Mouse (Mus musculus) forebrain, embryonic 12.5 days (tissue): Measurements from ENCODE around the gene Vav1. TPM values are rescaled to one million over a fixed set of nuclear protein-coding genes. Genes with fewer than 3 reads are reported as not detected.

Experiments
- ATAC-seq: fragments of 200-750 bp; cut with Nextera tagmentation; 2 replicates; pipeline ENCODE4 v1.8.0; 2017; ENCODE audit warnings: moderate TSS enrichment; ENCODE audit not compliant: low FRiP score
- H3K27ac ChIP-seq: fragments of 300-500 bp; sonication (generic); 2 replicates; pipeline ENCODE4 v1.5.1; 2016; ENCODE audit warnings: mild to moderate bottlenecking
- H3K27me3 ChIP-seq: fragments of 300-500 bp; sonication (generic); 2 replicates; pipeline ENCODE4 v1.6.1; 2016; ENCODE audit warnings: mild to moderate bottlenecking
- H3K36me3 ChIP-seq: fragments of 300-500 bp; sonication (generic); replicated peaks from 2 replicates; pipeline ENCODE4 v1.6.1; 2016; ENCODE audit warnings: mild to moderate bottlenecking
- H3K4me1 ChIP-seq: fragments of 300-500 bp; sonication (generic); 2 replicates; pipeline ENCODE4 v1.6.1; 2016
- H3K4me2 ChIP-seq: fragments of 300-500 bp; sonication (generic); 2 replicates; pipeline ENCODE4 v1.6.1; 2016; ENCODE audit warnings: mild to moderate bottlenecking, moderate library complexity
- H3K4me3 ChIP-seq: fragments of 300-500 bp; sonication (generic); replicated peaks from 2 replicates; pipeline ENCODE4 v1.5.1; 2016; ENCODE audit warnings: mild to moderate bottlenecking
- H3K9ac ChIP-seq: fragments of 300-500 bp; sonication (generic); 2 replicates; pipeline ENCODE4 v1.6.1; 2016; ENCODE audit warnings: mild to moderate bottlenecking
- H3K9me3 ChIP-seq: fragments of 300-500 bp; sonication (generic); 2 replicates; pipeline ENCODE4 v1.6.1; 2016
- WGBS: fragments of 180-500 bp; shearing (Covaris S2); methylation state at CpG from one replicate; pipeline ENCODE4 v1.1.7; 2016; 5-methylcytosine and 5-hydroxymethylcytosine counted together
- polyA plus RNA-seq: library from polyadenylated mRNA; unstranded; fragments of >200 nt; fragmentation: Nextera tagmentation; extraction: Ambion mirVana; gene quantifications from 2 replicates; pipeline ENCODE4 v1.2.1, GENCODE M21; 2016

Vav1 gene
- polyA plus RNA-seq, 1 experiment from 2014 or later, result 1.4 TPM

- Histone ChIP-seq H3K4me3 (peak overlapping the region; percentile 64), H3K9ac (peak overlapping the region; percentile 72), H3K4me1 (peaks cover 36% of the 10 kb centered on the region), H3K9me3 (no peaks in the 10 kb centered on the region), H3K4me2 (peak overlapping the region; percentile 65), H3K36me3 (peaks cover 29% of the 10 kb centered on the region), H3K27me3 (no peaks in the 10 kb centered on the region), H3K27ac (peak overlapping the region; percentile 95)
- WGBS, result 6% methylated on average over 18 of the region's 18 CpGs
- peak; percentile 0; the same call in 1 of the 2 replicates for ATAC-seq
Observed at GRCm38 (mm10) chr17:57246663-57247392, 32.1 kb upstream of the Vav1 start.

GRCm38 (mm10) chr17:57247393-57248200 is 31.3 kb upstream of the Vav1 start:
- H3K27ac ChIP-seq, result peak overlapping the region; percentile 95
- ATAC-seq, result peak; percentile 93
- under 1% methylated on average over 46 of the region's 46 CpGs for WGBS
- H3K4me2 ChIP-seq, result peak overlapping the region; percentile 85
- H3K9me3 ChIP-seq, result no peaks in the 10 kb centered on the region
- peak overlapping the region; percentile 64 for H3K4me3 ChIP-seq
- H3K4me1 ChIP-seq, result peaks cover 36% of the 10 kb centered on the region
- peak overlapping the region; percentile 72 for H3K9ac ChIP-seq
- peaks cover 21% of the 10 kb centered on the region for H3K36me3 ChIP-seq
- H3K27me3 ChIP-seq, result no peaks in the 10 kb centered on the region

- ATAC-seq, result peak; percentile 69
- WGBS, result under 1% methylated on average over 12 of the region's 12 CpGs
- Histone ChIP-seq H3K36me3 (peaks cover 17% of the 10 kb centered on the region), H3K9me3 (no peaks in the 10 kb centered on the region), H3K27ac (peak within 1 kb of the TSS; percentile 95), H3K9ac (peak within 1 kb of the TSS; percentile 72), H3K4me3 (peak within 1 kb of the TSS; percentile 64), H3K4me2 (peak within 1 kb of the TSS; percentile 85), H3K4me1 (peaks cover 36% of the 10 kb centered on the region), H3K27me3 (no peaks in the 10 kb centered on the region)
Observed at GRCm38 (mm10) chr17:57248201-57248699, 30.6 kb upstream of the Vav1 start, which contains the start of gene Gpr108. Gene Gpr108, minus strand, starts transcription at chr17:57248446.

GRCm38 (mm10) chr17:57248771-57249170 is 30.1 kb upstream of the Vav1 start:
- WGBS, result 8% methylated on average over 13 of the region's 13 CpGs
- no peaks in the 10 kb centered on the region for H3K27me3 ChIP-seq
- no peaks in the 10 kb centered on the region for H3K9me3 ChIP-seq
- peaks cover 19% of the 10 kb centered on the region for H3K36me3 ChIP-seq
- peak overlapping the region; percentile 56 for H3K9ac ChIP-seq
- H3K4me1 ChIP-seq, result peaks cover 36% of the 10 kb centered on the region
- H3K4me2 ChIP-seq, result peak overlapping the region; percentile 85
- peak overlapping the region; percentile 89 for H3K27ac ChIP-seq
- ATAC-seq, result no peak
- H3K4me3 ChIP-seq, result peak overlapping the region; percentile 62

- peaks cover 36% of the 10 kb centered on the region for H3K4me1 ChIP-seq
- H3K4me2 ChIP-seq, result peak within 1 kb of the TSS; percentile 85
- H3K27me3 ChIP-seq, result no peaks in the 10 kb centered on the region
- H3K27ac ChIP-seq, result peak within 1 kb of the TSS; percentile 89
- peak within 1 kb of the TSS; percentile 70 for H3K9ac ChIP-seq
- under 1% methylated on average over 49 of the region's 52 CpGs for WGBS
- H3K36me3 ChIP-seq, result peaks cover 20% of the 10 kb centered on the region
- H3K4me3 ChIP-seq, result peak within 1 kb of the TSS; percentile 62
- no peaks in the 10 kb centered on the region for H3K9me3 ChIP-seq
- ATAC-seq, result peak; percentile 55
Observed at GRCm38 (mm10) chr17:57249186-57250181, 29.4 kb upstream of the Vav1 start, which contains the start of gene Trip10. Gene Trip10, plus strand, starts transcription at chr17:57249455.

GRCm38 (mm10) chr17:57250461-57251160 is 28.3 kb upstream of the Vav1 start:
- ATAC-seq, result no peak
- no peaks in the 10 kb centered on the region for H3K9me3 ChIP-seq
- peaks cover 36% of the 10 kb centered on the region for H3K4me1 ChIP-seq
- peak overlapping the region; percentile 70 for H3K9ac ChIP-seq
- H3K27ac ChIP-seq, result no peak overlapping the region
- H3K4me2 ChIP-seq, result peak overlapping the region; percentile 85
- H3K36me3 ChIP-seq, result peaks cover 24% of the 10 kb centered on the region
- H3K27me3 ChIP-seq, result no peaks in the 10 kb centered on the region
- peak overlapping the region; percentile 62 for H3K4me3 ChIP-seq
- 3% methylated on average over 33 of the region's 33 CpGs for WGBS

GRCm38 (mm10) chr17:57251431-57251830 is 27.5 kb upstream of the Vav1 start:
- H3K27me3 ChIP-seq, result no peaks in the 10 kb centered on the region
- H3K27ac ChIP-seq, result no peak overlapping the region
- H3K9ac ChIP-seq, result no peak overlapping the region
- no peak for ATAC-seq
- no peak overlapping the region for H3K4me2 ChIP-seq
- 98% methylated on average over 3 of the region's 3 CpGs for WGBS
- no peak overlapping the region for H3K4me3 ChIP-seq
- peaks cover 29% of the 10 kb centered on the region for H3K4me1 ChIP-seq
- H3K36me3 ChIP-seq, result peaks cover 25% of the 10 kb centered on the region
- H3K9me3 ChIP-seq, result no peaks in the 10 kb centered on the region

- Histone ChIP-seq H3K27me3 (no peaks in the 10 kb centered on the region), H3K36me3 (peaks cover 40% of the 10 kb centered on the region), H3K4me1 (peaks cover 23% of the 10 kb centered on the region), H3K27ac (no peak overlapping the region), H3K4me2 (no peak overlapping the region), H3K4me3 (no peak overlapping the region), H3K9me3 (no peaks in the 10 kb centered on the region), H3K9ac (no peak overlapping the region)
- 91% methylated on average over 6 of the region's 6 CpGs for WGBS
- no peak for ATAC-seq
Observed at GRCm38 (mm10) chr17:57253306-57253705, 25.6 kb upstream of the Vav1 start.

GRCm38 (mm10) chr17:57255354-57255753 is 23.5 kb upstream of the Vav1 start:
- H3K27me3 ChIP-seq, result no peaks in the 10 kb centered on the region
- WGBS, result 94% methylated on average over 14 of the region's 14 CpGs
- H3K4me1 ChIP-seq, result peaks cover 7% of the 10 kb centered on the region
- no peak overlapping the region for H3K9ac ChIP-seq
- peaks cover 58% of the 10 kb centered on the region for H3K36me3 ChIP-seq
- no peak for ATAC-seq
- H3K4me3 ChIP-seq, result no peak overlapping the region
- H3K4me2 ChIP-seq, result no peak overlapping the region
- no peaks in the 10 kb centered on the region for H3K9me3 ChIP-seq
- no peak overlapping the region for H3K27ac ChIP-seq

- 93% methylated on average over 22 of the region's 22 CpGs for WGBS
Observed at GRCm38 (mm10) chr17:57256921-57257485, 21.9 kb upstream of the Vav1 start.

GRCm38 (mm10) chr17:57258191-57258590 is 20.7 kb upstream of the Vav1 start:
- no peak overlapping the region for H3K4me3 ChIP-seq
- H3K9ac ChIP-seq, result no peak overlapping the region
- no peak for ATAC-seq
- no peak overlapping the region for H3K27ac ChIP-seq
- H3K36me3 ChIP-seq, result peaks cover 86% of the 10 kb centered on the region
- no peaks in the 10 kb centered on the region for H3K4me1 ChIP-seq
- WGBS, result 94% methylated on average over 3 of the region's 3 CpGs
- H3K9me3 ChIP-seq, result no peaks in the 10 kb centered on the region
- no peak overlapping the region for H3K4me2 ChIP-seq
- no peaks in the 10 kb centered on the region for H3K27me3 ChIP-seq

More at GRCm38 (mm10) chr17:57256921-57257485, 21.9 kb upstream of the Vav1 start:
- Histone ChIP-seq H3K4me1 (no peaks in the 10 kb centered on the region), H3K9me3 (no peaks in the 10 kb centered on the region), H3K27ac (no peak overlapping the region), H3K4me2 (no peak overlapping the region), H3K36me3 (peaks cover 74% of the 10 kb centered on the region), H3K27me3 (no peaks in the 10 kb centered on the region), H3K4me3 (no peak overlapping the region), H3K9ac (no peak overlapping the region)
- ATAC-seq, result no peak
